Mouse (Mus musculus): ENCODE results near the gene Lgi2.

The Lgi2 gene

DNA sequence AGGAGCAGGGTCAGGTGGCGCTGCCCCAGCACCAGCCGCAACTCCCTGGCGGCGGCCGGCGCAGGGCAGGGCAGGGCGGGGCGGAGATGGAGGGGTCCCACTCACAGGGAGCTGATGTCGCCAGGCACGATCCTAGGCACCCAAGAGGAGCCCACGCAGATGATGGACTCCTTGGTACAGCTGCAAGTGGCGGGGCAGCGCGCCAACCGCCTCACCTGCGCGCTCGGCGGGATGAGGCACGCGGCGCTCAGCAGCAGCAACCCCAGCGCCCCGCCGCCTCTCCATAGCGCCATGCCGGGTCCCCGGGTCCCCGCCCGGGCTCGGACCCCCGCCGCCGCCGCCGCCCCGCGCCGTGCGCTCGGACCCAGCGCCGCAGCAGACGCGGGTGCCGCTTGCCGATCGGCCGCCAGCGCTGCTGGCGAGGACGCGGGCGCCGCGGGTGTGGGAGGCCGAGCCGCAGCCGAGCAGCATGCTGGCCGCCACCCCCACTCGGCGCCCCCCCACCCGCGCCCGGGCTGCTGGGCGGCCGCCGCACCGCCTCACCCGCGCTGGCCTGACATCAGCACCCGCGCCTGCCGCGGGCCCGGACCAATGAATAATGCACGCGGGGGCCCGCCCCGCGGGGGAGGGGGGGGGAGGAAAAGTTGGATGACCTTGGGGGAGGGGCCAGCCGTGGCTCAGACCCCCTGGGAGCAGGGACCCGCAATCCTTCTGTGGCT is at the start of gene Lgi2:
Gene Lgi2, minus strand, starts transcription at position 650 of the 719 bp plus-strand sequence.
- DNase-seq (ENCODE audit: low spot score in 2 of 2), result no peak

- no peak for DNase-seq (ENCODE audit: low spot score in 2 of 2)
Measured at GRCm38 (mm10) chr5:52615421-52615820, 49.2 kb upstream of the Lgi2 start.

DNA sequence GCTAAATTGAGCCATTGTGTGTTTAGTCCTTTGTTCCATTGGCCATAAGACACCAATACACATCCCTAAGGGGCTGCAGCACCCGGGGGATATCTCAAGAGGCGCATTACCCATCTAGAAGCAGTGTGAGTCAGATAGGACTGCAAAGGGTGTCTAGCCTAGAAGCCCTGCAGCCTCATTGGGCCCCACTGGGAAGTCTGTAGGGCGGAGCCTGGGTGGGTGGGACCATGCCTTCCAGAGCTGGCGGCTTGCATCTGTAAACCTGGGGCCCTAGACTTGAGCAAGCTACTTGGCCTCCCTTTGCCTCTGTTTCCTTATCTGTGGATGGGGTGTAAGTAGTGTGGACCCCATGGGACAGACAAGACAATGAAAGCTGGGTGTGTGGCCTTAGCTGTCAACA is 48.4 kb upstream of the Lgi2 start:
- no peak for DNase-seq (ENCODE audit: low spot score in 2 of 2)

DNA sequence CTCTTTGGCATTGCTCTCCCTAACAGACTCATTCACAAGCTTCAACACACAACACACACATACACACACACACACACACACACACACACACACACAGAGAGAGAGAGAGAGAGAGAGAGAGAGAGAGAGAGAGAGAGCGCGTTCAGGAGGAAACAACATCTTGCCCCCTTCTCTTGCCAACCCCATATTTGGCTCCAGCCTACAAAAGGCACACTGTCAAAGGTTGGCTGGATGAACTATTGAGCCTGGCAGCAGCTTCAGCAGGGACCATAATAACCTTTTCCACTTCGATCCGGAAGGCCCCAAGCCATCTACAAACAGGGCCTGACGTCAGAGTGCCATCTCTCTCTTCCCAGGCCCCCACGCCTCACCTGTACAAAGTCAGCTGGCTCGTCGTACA is 46.5 kb upstream of the Lgi2 start:
- no peak for DNase-seq (ENCODE audit: low spot score in 2 of 2)

- no peak for DNase-seq (ENCODE audit: low spot score in 2 of 2)
Measured at GRCm38 (mm10) chr5:52611315-52611895, 45.1 kb upstream of the Lgi2 start.

DNA sequence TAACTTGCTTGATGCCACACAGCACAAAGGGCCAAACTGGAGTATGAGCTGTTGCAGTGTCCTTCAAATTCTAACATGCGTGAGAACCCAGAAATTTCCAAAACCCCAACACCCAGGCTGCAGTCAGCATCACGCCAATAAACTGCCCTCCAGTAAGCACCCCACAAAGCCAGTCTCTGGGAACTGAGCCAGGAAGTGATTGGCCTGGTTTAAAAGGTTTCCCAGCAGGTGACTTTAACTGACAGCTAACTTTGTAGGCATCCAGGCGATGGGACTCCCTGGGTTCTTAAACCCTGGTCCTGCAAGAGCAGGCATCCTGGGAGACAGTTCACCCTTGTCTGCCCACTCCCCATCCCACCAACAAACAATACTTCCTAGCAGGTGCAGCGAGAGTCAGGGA is 44.0 kb upstream of the Lgi2 start:
- no peak for DNase-seq (ENCODE audit: low spot score in 2 of 2)

DNA sequence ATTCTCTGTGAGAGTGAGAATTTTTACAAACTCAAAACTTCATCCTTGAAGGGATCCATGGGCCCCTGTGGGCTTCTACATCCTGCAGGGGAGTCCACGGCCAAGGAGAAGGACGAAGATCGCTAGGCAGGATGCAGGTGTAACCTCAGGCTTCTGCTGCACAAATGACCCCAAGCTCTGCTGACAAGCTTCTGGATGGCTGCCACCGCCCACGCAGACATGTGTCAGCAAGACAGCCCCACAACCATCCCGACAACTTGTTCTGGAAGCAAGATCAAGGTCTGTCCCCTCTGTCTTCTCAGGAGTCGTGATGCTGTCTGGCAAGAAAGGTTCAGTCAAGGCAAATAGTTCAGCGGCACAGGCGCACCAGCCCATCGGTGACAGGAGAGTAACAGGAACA is 43.4 kb upstream of the Lgi2 start:
- DNase-seq (ENCODE audit: low spot score in 2 of 2), result no peak

DNA sequence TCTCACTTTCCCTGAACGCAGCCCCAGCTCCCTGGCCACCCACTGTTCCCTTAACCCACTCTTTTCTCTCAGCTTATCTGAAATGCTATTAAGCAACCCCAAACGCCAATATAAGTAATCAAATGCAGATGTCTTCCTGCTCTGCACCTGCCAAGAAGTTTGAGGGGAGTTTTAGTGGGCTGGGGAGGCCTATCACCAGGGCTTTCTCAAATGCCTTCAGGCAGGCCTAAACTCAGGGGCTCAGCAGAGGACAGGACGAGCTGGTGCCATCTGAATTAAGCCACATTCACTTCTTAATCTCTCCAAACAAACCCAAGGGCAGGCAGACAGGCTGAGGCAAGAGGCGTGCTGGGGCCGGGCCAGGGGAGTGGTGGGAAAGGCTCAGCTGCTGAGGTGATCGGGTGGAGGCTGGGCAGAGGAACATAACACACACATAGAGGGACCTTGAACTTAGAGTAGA is 38.4 kb upstream of the Lgi2 start:
- no peak for DNase-seq (ENCODE audit: low spot score in 2 of 2)

DNA sequence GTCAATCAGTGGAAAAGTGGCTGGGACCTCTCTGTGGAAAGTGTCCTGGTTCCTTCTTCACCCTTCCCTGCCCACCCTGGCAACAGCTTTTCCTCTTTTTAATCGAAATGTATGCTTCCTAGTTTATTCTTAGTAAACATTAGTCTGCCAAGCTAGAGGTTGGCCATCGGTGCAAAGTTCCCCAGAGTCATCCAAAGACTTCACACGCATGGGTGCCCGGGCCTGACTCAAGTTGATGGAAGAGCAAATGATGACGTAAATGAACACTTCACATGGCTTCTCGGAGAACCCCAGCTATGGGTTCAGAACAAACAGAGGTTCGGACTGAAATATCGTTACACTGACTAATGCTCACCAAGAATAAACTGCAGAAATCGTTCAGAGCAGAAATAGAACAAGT is 24.4 kb upstream of the Lgi2 start:
- no peak for DNase-seq (ENCODE audit: low spot score in 2 of 2)

DNA sequence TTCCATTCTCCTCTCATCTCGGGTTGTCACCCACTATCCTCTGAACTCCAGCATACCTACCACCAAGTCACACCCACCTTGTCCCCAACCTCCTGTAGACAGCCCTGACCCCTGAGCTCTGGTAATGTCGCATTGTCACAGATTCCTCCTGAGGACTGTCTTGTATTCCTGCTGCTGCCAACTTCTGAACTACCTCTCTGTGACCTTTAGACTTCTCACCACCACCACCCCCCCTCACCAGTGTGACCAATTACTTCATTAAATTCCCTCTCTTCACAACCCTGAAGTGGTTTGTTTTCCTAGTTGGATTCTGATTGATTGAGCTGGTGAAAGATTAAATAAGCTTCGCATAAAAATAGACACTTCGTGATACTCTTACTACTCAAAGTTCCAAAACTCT is 22.4 kb upstream of the Lgi2 start:
- no peak for DNase-seq (ENCODE audit: low spot score in 2 of 2)

DNA sequence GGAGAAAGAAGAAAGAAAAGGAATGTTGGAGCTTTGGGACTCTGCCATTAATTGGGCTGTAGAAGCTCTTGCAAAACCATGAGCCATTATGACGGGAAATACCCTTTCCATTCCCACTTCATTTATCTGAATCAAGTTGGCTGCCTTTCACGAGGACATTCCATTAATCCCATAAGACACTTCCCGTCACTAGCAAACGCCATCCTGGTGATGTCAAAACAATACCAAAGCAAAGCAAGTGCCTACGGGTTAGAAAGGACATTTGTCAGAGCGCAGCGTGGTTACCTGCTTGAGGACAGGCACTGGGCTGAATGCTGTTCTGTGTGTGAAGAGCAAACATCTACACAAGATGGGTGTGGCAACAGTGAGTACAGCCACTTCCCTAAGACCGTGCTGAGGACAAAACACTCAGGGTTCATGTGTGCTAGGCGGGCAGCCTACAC is 21.1 kb upstream of the Lgi2 start:
- no peak for DNase-seq (ENCODE audit: low spot score in 2 of 2)

- DNase-seq (ENCODE audit: low spot score in 2 of 2), result no peak
Measured at GRCm38 (mm10) chr5:52572572-52572971, 6.3 kb upstream of the Lgi2 start.

GRCm38 (mm10) chr5:52570746-52571145 is 4.5 kb upstream of the Lgi2 start:
- no peak for DNase-seq (ENCODE audit: low spot score in 2 of 2)

DNA sequence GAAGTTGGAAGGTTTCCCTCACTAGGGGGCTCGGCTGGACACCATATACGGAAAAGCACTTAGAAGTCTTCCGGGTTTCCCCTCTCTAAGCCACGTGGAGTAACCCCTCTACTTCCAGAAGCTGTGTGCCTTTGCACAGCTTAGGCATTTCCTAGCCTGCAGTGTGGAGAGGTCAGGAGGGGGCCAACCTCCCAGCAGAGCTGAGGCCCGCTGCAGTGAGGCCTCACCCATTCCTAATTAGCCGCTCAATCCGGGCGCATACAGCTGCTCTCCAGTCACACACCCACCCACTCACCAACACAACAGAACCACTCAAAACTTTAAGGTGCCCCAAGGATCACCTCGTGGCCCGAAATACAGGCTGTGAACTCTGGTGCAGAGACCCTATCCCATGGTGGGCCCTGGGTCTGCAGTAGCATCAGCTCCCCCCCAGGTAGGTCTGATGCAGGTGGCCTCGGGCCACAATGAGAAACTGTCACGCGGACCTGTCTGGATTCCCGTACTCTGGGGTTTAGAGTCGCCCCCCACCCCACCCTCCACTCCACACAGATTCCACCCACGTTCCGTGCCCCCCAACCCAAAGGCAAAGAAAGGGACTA is 949 bp downstream of the Lgi2 start:
- no peak for DNase-seq (ENCODE audit: low spot score in 2 of 2)

- no peak for DNase-seq (ENCODE audit: low spot score in 2 of 2)
Measured at GRCm38 (mm10) chr5:52564351-52564750, 1.9 kb downstream of the Lgi2 start.

GRCm38 (mm10) chr5:52560240-52560639 is 6.0 kb downstream of the Lgi2 start:
- no peak for DNase-seq (ENCODE audit: low spot score in 2 of 2)

GRCm38 (mm10) chr5:52555526-52555925 is 10.7 kb downstream of the Lgi2 start:
- no peak for DNase-seq (ENCODE audit: low spot score in 2 of 2)

DNA sequence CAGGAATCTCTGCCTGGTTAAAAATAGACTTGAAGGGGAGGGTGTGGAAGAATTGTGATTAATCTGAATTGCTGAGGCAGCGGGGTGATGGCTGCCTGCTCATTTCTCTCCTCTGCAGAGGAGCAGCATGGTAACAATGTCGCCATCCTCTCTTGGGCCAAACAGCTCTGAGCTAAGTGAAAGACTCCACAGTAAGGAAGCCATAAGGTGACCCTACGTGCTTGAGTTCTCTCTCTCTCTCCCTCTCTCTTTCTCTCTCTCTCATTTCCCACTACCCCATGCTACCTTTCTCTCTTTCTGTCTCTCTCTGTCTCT is 15.0 kb downstream of the Lgi2 start:
- no peak for DNase-seq (ENCODE audit: low spot score in 2 of 2)

DNA sequence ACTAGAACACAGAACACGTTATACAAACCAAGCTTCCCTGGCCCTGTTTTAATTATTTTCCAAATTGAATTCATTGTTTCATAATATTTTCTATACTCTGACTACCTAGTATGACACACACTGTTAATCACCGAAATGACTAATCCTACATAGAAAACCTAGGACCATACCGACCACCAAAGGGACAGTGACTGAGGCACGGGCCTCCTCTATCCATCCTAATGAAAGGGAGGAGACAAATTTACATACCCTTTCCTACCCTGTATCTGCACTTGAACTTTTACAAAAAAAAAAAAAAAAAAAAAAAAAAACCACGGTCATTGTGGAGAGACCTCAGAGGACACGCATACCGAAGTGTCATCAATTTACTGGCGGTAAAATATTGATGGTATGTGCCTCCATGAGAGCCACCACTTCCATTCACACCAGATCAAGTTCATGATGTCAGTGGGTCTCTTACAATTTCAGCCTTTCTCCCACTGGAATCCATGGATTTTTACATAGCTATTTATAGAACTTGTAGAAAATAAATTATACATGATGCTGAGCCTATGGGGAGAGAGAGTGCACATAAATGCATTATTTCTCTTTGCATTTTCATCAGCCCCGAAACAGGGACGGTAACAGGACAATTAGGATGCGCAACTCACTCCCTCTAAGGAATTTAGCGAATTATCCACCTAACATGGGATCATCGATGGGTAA is 15.5 kb downstream of the Lgi2 start:
- DNase-seq (ENCODE audit: low spot score in 2 of 2), result no peak

GRCm38 (mm10) chr5:52546950-52547349 is 19.3 kb downstream of the Lgi2 start:
- peak; percentile 13 to 57 for DNase-seq (ENCODE audit: low spot score in 2 of 2)

- DNase-seq (ENCODE audit: low spot score in 2 of 2), result no peak
Measured at GRCm38 (mm10) chr5:52543770-52544169, 22.5 kb downstream of the Lgi2 start.

GRCm38 (mm10) chr5:52540186-52540585 is 26.1 kb downstream of the Lgi2 start:
- no peak for DNase-seq (ENCODE audit: low spot score in 2 of 2)

DNA sequence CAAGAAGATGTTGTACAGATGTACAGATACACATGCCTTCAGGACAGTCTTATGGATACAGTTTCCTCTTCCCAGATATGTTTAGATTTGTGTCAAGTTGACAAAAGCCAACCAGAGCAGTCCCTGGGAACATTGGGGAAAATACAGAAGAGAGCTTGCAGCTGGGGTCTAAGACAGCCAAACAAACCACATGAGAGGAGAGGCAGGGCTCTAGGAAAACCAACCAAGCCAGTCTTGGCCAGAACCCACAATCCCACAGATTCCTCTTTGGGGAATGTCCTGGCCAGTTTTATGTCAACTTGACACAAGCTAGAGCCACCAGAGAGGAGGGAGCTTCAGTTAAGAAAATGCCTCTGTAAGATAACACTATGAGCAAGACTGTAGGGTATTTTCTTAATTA is 26.8 kb downstream of the Lgi2 start:
- DNase-seq (ENCODE audit: low spot score in 2 of 2), result no peak

Measured in spleen, postnatal 10 days (tissue).